In genomic region chr1:88670807-88671206, GRCm38 (mm10) we compare ENCODE assay signal across 10 mouse cellular contexts.
"Had no signal": no experiment of that assay in that cellular context is flagged by ENCODE, and none has a peak within 500 bp of the region (broad histone marks: within the 10 kb centered on the region; RNA-seq: fewer than 3 reads in every experiment).

No protein-coding gene starts in this region.

- H3K9ac ChIP-seq: limb, embryonic 13.5 days; liver, embryonic 14.5 days; midbrain, embryonic 15.5 days had no signal

- H3K4me3 ChIP-seq: limb, embryonic 13.5 days; midbrain, embryonic 15.5 days had no signal

- H3K4me2 ChIP-seq: limb, embryonic 13.5 days; midbrain, embryonic 15.5 days had no signal

- H3K27ac ChIP-seq: limb, embryonic 13.5 days; liver, embryonic 14.5 days; midbrain, embryonic 15.5 days had no signal

- ATAC-seq: midbrain, embryonic 15.5 days had no signal

- DNase-seq: kidney, adult 9 months; left cerebral cortex, postnatal 4 days; lung, adult 18-20 months; lung, postnatal 36 days; right cerebral cortex, postnatal 14 days; thymus, adult 18-20 months; thymus, postnatal 25 days had no signal

- H3K9me3 ChIP-seq: limb, embryonic 13.5 days; midbrain, embryonic 15.5 days had no signal

- H3K27me3 ChIP-seq: midbrain, embryonic 15.5 days had no signal

- H3K36me3 ChIP-seq: limb, embryonic 13.5 days; midbrain, embryonic 15.5 days had no signal
